Mouse (Mus musculus): Measurements from ENCODE around the gene Gm2696. TPM values are rescaled to one million over a fixed set of nuclear protein-coding genes. Genes with fewer than 3 reads are reported as not detected.
"Not testable (repeated sequence)": the region's sequence is repeated elsewhere in the genome, so short reads cannot be mapped to it uniquely, and the experiment has no call there.

Gene Gm2696
- polyA plus RNA-seq, 1 experiment from 2014 or later = not detected

DNA sequence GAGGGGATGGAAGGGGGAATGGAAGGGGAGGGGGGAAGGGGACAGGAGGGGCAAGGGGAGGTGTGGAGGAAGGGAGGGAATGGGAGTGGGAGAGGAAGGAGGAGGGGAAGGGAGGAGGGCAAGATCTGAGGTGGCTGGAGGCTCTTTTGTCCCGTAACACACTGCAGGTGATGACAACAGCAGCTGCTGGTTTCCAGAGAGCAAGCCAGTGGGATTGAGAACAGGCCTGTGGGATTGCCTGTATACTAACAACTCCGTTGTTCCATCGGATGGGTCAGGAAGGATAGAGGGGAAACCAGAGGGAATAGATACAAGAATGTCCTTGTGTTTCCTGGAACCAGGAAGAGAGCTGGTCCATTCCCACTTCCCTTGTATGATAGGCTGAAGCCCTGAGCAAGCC is 16.8 kb upstream of the Gm2696 start:
- Histone ChIP-seq H3K36me3 (ENCODE audit: control insufficient read depth, insufficient read depth, low read length) (no peaks in the 10 kb centered on the region), H3K9ac (ENCODE audit: low read depth, low read length) (no peak overlapping the region), H3K27ac (ENCODE audit: low read length) (no peak overlapping the region), H3K27me3 (replicated peaks; ENCODE audit: control insufficient read depth, insufficient read depth, low read length) (no peaks in the 10 kb centered on the region), H3K4me2 (ENCODE audit: low read depth, low read length) (no peak overlapping the region), H3K9me3 (ENCODE audit: control insufficient read depth, low read length) (no peaks in the 10 kb centered on the region), H3K4me1 (ENCODE audit: control insufficient read depth, insufficient read depth, low read length) (no peaks in the 10 kb centered on the region), H3K4me3 (ENCODE audit: low read length) (no peak overlapping the region)
- no peak for ATAC-seq
- 33% methylated on average over 3 of the region's 3 CpGs for WGBS

- ATAC-seq; H3K4me1 ChIP-seq (ENCODE audit: control insufficient read depth, insufficient read depth, low read length); H3K9me3 ChIP-seq (ENCODE audit: control insufficient read depth, low read length); H3K36me3 ChIP-seq (ENCODE audit: control insufficient read depth, insufficient read depth, low read length); H3K9ac ChIP-seq (ENCODE audit: low read depth, low read length); H3K27ac ChIP-seq (ENCODE audit: low read length); H3K27me3 ChIP-seq (replicated peaks; ENCODE audit: control insufficient read depth, insufficient read depth, low read length); H3K4me3 ChIP-seq (ENCODE audit: low read length); H3K4me2 ChIP-seq (ENCODE audit: low read depth, low read length): not testable (repeated sequence)
- WGBS = 36% methylated on average over 3 of the region's 3 CpGs
Observed at GRCm38 (mm10) chr10:77798164-77798920, 16.1 kb upstream of the Gm2696 start.

- no peak within 1 kb of the TSS for H3K9ac ChIP-seq (ENCODE audit: low read depth, low read length)
- H3K27ac ChIP-seq (ENCODE audit: low read length) = no peak within 1 kb of the TSS
- no peak within 1 kb of the TSS for H3K4me2 ChIP-seq (ENCODE audit: low read depth, low read length)
- H3K36me3 ChIP-seq (ENCODE audit: control insufficient read depth, insufficient read depth, low read length) = no peaks in the 10 kb centered on the region
- H3K4me1 ChIP-seq (ENCODE audit: control insufficient read depth, insufficient read depth, low read length) = no peaks in the 10 kb centered on the region
- no peaks in the 10 kb centered on the region for H3K9me3 ChIP-seq (ENCODE audit: control insufficient read depth, low read length)
- no peaks in the 10 kb centered on the region for H3K27me3 ChIP-seq (replicated peaks; ENCODE audit: control insufficient read depth, insufficient read depth, low read length)
- H3K4me3 ChIP-seq (ENCODE audit: low read length) = no peak within 1 kb of the TSS
- 41% methylated on average over 8 of the region's 8 CpGs for WGBS
- ATAC-seq = peak; percentile 42; the same call in 1 of the 2 replicates
Observed at GRCm38 (mm10) chr10:77798921-77799508, 15.5 kb upstream of the Gm2696 start, which contains the start of gene Gm19668. Gene Gm19668 (minus strand): TSS chr10:77799133.

GRCm38 (mm10) chr10:77804095-77804494 is 10.4 kb upstream of the Gm2696 start:
- 48% methylated on average over 3 of the region's 3 CpGs for WGBS

DNA sequence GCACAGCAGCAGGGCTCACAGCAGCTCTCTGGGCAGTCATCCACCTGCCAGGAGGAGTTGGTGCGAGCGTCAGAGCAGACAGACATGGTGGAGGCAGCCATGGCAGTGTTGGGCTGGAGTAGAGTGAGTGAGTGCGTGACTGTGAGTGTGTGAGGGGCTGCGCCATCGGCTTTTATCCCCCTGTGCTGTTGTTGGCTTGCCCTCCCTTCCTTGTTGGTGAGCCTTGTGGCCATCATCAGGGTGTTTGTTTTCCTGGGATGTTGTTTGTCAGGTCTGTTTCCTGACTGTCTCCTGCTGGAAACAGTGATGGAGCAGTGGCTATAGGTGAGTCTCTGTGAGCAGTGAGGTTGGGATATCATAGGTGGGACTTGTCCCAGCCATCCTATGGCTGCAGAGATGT is 2.7 kb upstream of the Gm2696 start, which contains the start of gene Gm9507:
TSS of gene Gm9507 (minus strand) at position 101 of the 400 bp plus-strand sequence.
- no peak within 1 kb of the TSS for H3K9ac ChIP-seq (ENCODE audit: low read depth, low read length)
- H3K27me3 ChIP-seq (replicated peaks; ENCODE audit: control insufficient read depth, insufficient read depth, low read length) = 0 out of 2 replicates have a peak, but pooled peaks cover 3% of the 10 kb centered on the region
- no peaks in the 10 kb centered on the region for H3K4me1 ChIP-seq (ENCODE audit: control insufficient read depth, insufficient read depth, low read length)
- H3K36me3 ChIP-seq (ENCODE audit: control insufficient read depth, insufficient read depth, low read length) = no peaks in the 10 kb centered on the region
- no peak for ATAC-seq
- no peaks in the 10 kb centered on the region for H3K9me3 ChIP-seq (ENCODE audit: control insufficient read depth, low read length)
- no peak within 1 kb of the TSS for H3K27ac ChIP-seq (ENCODE audit: low read length)
- WGBS = 53% methylated on average over 5 of the region's 5 CpGs
- H3K4me2 ChIP-seq (ENCODE audit: low read depth, low read length) = no peak within 1 kb of the TSS
- no peak within 1 kb of the TSS for H3K4me3 ChIP-seq (ENCODE audit: low read length)

More at GRCm38 (mm10) chr10:77804095-77804494, 10.4 kb upstream of the Gm2696 start:
- Histone ChIP-seq H3K27ac (ENCODE audit: low read length) (no peak overlapping the region), H3K27me3 (replicated peaks; ENCODE audit: control insufficient read depth, insufficient read depth, low read length) (no peaks in the 10 kb centered on the region), H3K36me3 (ENCODE audit: control insufficient read depth, insufficient read depth, low read length) (no peaks in the 10 kb centered on the region), H3K9ac (ENCODE audit: low read depth, low read length) (no peak overlapping the region), H3K9me3 (ENCODE audit: control insufficient read depth, low read length) (no peaks in the 10 kb centered on the region), H3K4me3 (ENCODE audit: low read length) (no peak overlapping the region), H3K4me2 (ENCODE audit: low read depth, low read length) (no peak overlapping the region), H3K4me1 (ENCODE audit: control insufficient read depth, insufficient read depth, low read length) (no peaks in the 10 kb centered on the region)
- no peak for ATAC-seq

DNA sequence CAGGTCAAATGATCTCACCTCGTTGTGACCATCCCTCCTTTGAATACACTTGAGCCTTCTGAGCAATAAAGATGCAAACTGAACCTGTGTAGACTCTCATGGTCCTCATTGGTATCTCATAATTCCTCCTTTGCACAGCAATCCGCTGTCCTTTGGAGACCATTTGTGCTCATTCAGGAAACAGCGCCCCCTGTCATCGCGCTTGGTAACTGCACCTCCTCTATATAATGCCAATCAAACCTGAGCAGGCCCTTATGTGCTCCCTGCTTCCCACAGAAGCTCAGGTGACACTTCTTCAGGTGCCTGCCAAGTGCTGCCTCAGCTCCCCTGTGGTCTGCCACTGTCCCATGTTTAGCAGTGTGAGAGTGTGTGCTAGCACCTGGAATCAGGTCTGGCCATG is 1.0 kb downstream of the Gm2696 start:
- Histone ChIP-seq H3K4me2 (ENCODE audit: low read depth, low read length) (no peak overlapping the region), H3K27me3 (replicated peaks; ENCODE audit: control insufficient read depth, insufficient read depth, low read length) (0 out of 2 replicates have a peak, but pooled peaks cover 3% of the 10 kb centered on the region), H3K9me3 (ENCODE audit: control insufficient read depth, low read length) (no peaks in the 10 kb centered on the region), H3K36me3 (ENCODE audit: control insufficient read depth, insufficient read depth, low read length) (no peaks in the 10 kb centered on the region), H3K4me3 (ENCODE audit: low read length) (no peak overlapping the region), H3K9ac (ENCODE audit: low read depth, low read length) (no peak overlapping the region), H3K27ac (ENCODE audit: low read length) (no peak overlapping the region), H3K4me1 (ENCODE audit: control insufficient read depth, insufficient read depth, low read length) (no peaks in the 10 kb centered on the region)
- 36% methylated on average over 5 of the region's 5 CpGs for WGBS
- no peak for ATAC-seq

DNA sequence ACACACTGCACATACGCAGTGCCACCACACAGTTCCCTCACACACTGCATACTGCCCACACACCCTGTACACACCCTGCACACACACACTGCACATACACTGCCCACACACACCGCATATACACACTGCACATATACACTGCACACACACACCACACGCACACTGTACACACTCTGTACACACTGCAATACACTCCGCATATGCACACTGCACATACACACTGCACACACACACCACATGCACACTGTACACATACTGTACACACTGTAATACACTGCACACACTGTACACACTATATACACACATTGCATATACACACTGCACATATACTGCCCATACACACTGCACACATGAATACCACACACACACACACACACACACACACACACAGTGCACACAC is 4.0 kb downstream of the Gm2696 start:
- Histone ChIP-seq H3K4me1 (ENCODE audit: control insufficient read depth, insufficient read depth, low read length) (no peaks in the 10 kb centered on the region), H3K27ac (ENCODE audit: low read length) (no peak overlapping the region), H3K36me3 (ENCODE audit: control insufficient read depth, insufficient read depth, low read length) (no peaks in the 10 kb centered on the region), H3K27me3 (replicated peaks; ENCODE audit: control insufficient read depth, insufficient read depth, low read length) (0 out of 2 replicates have a peak, but pooled peaks cover 3% of the 10 kb centered on the region), H3K9me3 (ENCODE audit: control insufficient read depth, low read length) (no peaks in the 10 kb centered on the region), H3K4me3 (ENCODE audit: low read length) (no peak overlapping the region), H3K4me2 (ENCODE audit: low read depth, low read length) (no peak overlapping the region), H3K9ac (ENCODE audit: low read depth, low read length) (no peak overlapping the region)
- no peak for ATAC-seq
- 96% methylated on average over 4 of the region's 4 CpGs for WGBS

- Histone ChIP-seq H3K36me3 (ENCODE audit: control insufficient read depth, insufficient read depth, low read length) (no peaks in the 10 kb centered on the region), H3K9me3 (ENCODE audit: control insufficient read depth, low read length) (no peaks in the 10 kb centered on the region), H3K4me1 (ENCODE audit: control insufficient read depth, insufficient read depth, low read length) (no peaks in the 10 kb centered on the region), H3K4me2 (ENCODE audit: low read depth, low read length) (no peak overlapping the region), H3K27me3 (replicated peaks; ENCODE audit: control insufficient read depth, insufficient read depth, low read length) (no peaks in the 10 kb centered on the region), H3K4me3 (ENCODE audit: low read length) (no peak overlapping the region), H3K9ac (ENCODE audit: low read depth, low read length) (no peak overlapping the region), H3K27ac (ENCODE audit: low read length) (no peak overlapping the region)
- 37% methylated on average over 4 of the region's 4 CpGs for WGBS
- ATAC-seq = no peak
Observed at GRCm38 (mm10) chr10:77819203-77819602, 4.7 kb downstream of the Gm2696 start.

DNA sequence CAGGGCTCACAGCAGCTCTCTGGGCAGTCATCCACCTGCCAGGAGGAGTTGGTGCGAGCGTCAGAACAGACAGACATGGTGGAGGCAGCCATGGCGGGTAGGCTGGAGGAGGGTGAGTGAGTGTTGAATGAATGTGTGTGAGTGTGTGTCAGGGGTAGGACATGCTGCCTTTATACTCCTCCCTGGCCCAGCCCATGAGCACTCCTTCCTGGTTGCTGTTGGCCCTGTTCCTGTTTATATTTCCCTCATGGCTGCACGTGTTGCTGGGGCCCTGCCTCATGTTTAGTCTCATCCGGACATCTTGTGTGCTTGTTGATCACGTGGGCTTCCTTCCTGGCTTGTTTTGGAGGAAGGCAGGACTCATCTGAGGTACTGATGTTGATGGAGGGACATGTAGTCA is 12.5 kb downstream of the Gm2696 start, which contains the start of gene Krtap10-4:
TSS of gene Krtap10-4 (minus strand) at position 145 of the 400 bp plus-strand sequence.
- Histone ChIP-seq H3K4me2 (ENCODE audit: low read depth, low read length) (no peak within 1 kb of the TSS), H3K27ac (ENCODE audit: low read length) (no peak within 1 kb of the TSS), H3K4me3 (ENCODE audit: low read length) (no peak within 1 kb of the TSS), H3K36me3 (ENCODE audit: control insufficient read depth, insufficient read depth, low read length) (no peaks in the 10 kb centered on the region), H3K4me1 (ENCODE audit: control insufficient read depth, insufficient read depth, low read length) (no peaks in the 10 kb centered on the region), H3K9ac (ENCODE audit: low read depth, low read length) (no peak within 1 kb of the TSS), H3K9me3 (ENCODE audit: control insufficient read depth, low read length) (no peaks in the 10 kb centered on the region), H3K27me3 (replicated peaks; ENCODE audit: control insufficient read depth, insufficient read depth, low read length) (no peaks in the 10 kb centered on the region)
- no peak for ATAC-seq
- WGBS = 56% methylated on average over 6 of the region's 6 CpGs
